Mouse (Mus musculus) ZHBTc4 (cell line): Measurements from ENCODE around the gene Sec31a.

Source experiments
- DNase-seq: peaks from one replicate; pipeline ENCODE4 v3.0.0-alpha.2; 2011; ENCODE audit warnings: low read depth, low spot score

Sec31a gene

GRCm38 (mm10) chr5:100350907-100351456 lies 65.1 kb downstream of the Sec31a start:
- no peak for DNase-seq

GRCm38 (mm10) chr5:100349287-100350215 lies 66.5 kb downstream of the Sec31a start:
- no peak for DNase-seq

- DNase-seq = peak; percentile 65
Measured at GRCm38 (mm10) chr5:100345118-100345517, 70.9 kb downstream of the Sec31a start.

GRCm38 (mm10) chr5:100343087-100343486 lies 72.9 kb downstream of the Sec31a start:
- DNase-seq = no peak

GRCm38 (mm10) chr5:100342422-100342821 lies 73.6 kb downstream of the Sec31a start:
- no peak for DNase-seq

- DNase-seq = no peak
Measured at GRCm38 (mm10) chr5:100341042-100341441, 75.0 kb downstream of the Sec31a start.

- DNase-seq = peak; percentile 83
Measured at GRCm38 (mm10) chr5:100337852-100338251, 78.2 kb downstream of the Sec31a start.

- peak; percentile 52 for DNase-seq
Measured at GRCm38 (mm10) chr5:100336876-100337275, 79.2 kb downstream of the Sec31a start.

- DNase-seq = no peak
Measured at GRCm38 (mm10) chr5:100335581-100336080, 80.4 kb downstream of the Sec31a start.

- peak; percentile 73 for DNase-seq
Measured at GRCm38 (mm10) chr5:100334686-100335085, 81.3 kb downstream of the Sec31a start.

GRCm38 (mm10) chr5:100333607-100334380 lies 82.2 kb downstream of the Sec31a start:
- DNase-seq = peak; percentile 69

GRCm38 (mm10) chr5:100332300-100333004 lies 83.6 kb downstream of the Sec31a start:
- DNase-seq = no peak

- no peak for DNase-seq
Measured at GRCm38 (mm10) chr5:100331636-100332035, 84.4 kb downstream of the Sec31a start.

- peak; percentile 91 for DNase-seq
Measured at GRCm38 (mm10) chr5:100322081-100322480, 94.0 kb downstream of the Sec31a start.

- DNase-seq = no peak
Measured at GRCm38 (mm10) chr5:100317842-100318241, 98.2 kb downstream of the Sec31a start.

GRCm38 (mm10) chr5:100317010-100317409 lies 99.0 kb downstream of the Sec31a start:
- peak; percentile 28 for DNase-seq

- DNase-seq = no peak
Measured at GRCm38 (mm10) chr5:100315646-100316045, 100.4 kb downstream of the Sec31a start.

GRCm38 (mm10) chr5:100312391-100312790 lies 103.6 kb downstream of the Sec31a start:
- DNase-seq = no peak
